Mouse (Mus musculus) erythroblast, embryonic 14.5 days (primary cell): ENCODE measurements around the gene Lor.

Experiments used
- GATA1 ChIP-seq: IDR thresholded peaks from 2 replicates; pipeline ENCODE4 v1.6.1; 2012; ENCODE audit warnings: low read length, inconsistent platforms, mixed read lengths
- TAL1 ChIP-seq: IDR thresholded peaks from 3 replicates; pipeline ENCODE4 v1.6.1; 2012; ENCODE audit warnings: low read length, inconsistent platforms, mixed read lengths

- TF ChIP-seq TAL1 = no peak
- TF ChIP-seq GATA1 = no peak
Observed at GRCm38 (mm10) chr3:92050382-92051054, 32.4 kb downstream of the Lor start.
